Mouse (Mus musculus) lung, adult 2 months (tissue): ENCODE results near the gene Robo1.

Experiments used
- CTCF ChIP-seq: fragments of 200-500 bp; IDR thresholded peaks from 2 replicates; pipeline ENCODE4 v1.5.1; 2011; ENCODE audit warnings: mild to moderate bottlenecking, low read length, control low read depth; ENCODE audit not compliant: insufficient read depth
- POLR2A ChIP-seq: fragments of 200-500 bp; IDR thresholded peaks from 2 replicates; pipeline ENCODE4 v1.6.1; 2011; ENCODE audit warnings: low read depth, mild to moderate bottlenecking, control low read depth, low read length, borderline replicate concordance; ENCODE audit errors: extremely low read depth

GRCm38 (mm10) chr16:72928525-72929122 is 620.5 kb downstream of the Robo1 start:
- no peak for TF ChIP-seq CTCF
- no peak for TF ChIP-seq POLR2A
